Mouse (Mus musculus) spleen, embryonic (tissue): ENCODE data around the gene Plcb1.

Experiments
- CTCF ChIA-PET: fragments of 350-600 bp; sonication (Branson Sonifier 250); formaldehyde crosslinking; loops from one replicate; lab custom pipeline; 2022; lab: Charles Lee

Gene Plcb1

DNA sequence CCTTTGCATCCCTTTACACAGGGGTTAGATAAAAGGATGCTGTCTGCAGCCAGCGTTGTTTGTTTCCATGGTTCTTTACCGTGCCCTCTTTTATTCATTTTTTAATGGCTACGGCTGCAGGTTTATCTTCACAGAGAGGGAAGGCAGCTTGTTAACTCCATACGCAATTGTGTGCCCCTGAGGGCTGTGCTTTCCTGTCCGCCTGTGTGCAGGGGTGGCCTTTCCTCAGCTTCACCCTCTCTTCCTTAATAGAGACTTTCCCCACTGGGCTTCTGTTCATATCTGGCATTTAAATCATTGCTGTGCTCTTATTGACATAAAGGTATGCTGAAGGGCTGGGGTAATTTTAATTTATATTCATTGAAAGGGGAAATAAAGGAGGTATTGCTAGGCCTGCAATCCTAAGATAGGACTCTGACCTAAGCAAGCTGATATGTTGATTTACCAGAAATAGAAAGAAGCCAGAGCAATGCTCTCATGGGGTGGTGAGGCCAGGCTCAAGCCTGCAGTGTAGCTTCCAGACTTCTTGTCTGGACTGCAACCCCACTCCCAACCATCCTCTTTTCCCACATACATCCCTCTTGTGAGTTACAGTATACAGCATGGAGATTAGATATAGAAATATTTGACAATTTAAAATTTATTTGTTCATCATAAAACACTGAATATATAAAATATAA is 623.7 kb downstream of the Plcb1 start:
- CTCF ChIA-PET: no interaction called here

DNA sequence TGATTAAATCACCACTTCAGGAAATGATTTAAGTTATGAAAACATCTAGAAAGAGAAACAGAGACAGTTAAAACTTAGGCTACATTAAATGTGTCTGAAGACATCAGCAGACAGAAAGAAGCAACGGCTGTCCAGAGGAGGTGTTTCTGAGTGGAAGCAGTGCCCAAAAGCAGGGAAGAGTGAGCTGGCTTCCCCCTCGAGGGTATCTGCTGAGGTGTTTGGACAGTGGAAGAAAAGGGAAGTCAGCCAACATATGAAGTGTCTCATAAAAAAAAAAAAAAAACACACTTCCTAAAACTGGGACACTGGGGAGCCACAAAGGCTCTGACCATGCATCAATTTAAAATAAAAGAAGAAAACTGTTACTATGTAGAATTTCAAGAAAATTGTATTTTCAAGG is 625.8 kb downstream of the Plcb1 start:
- CTCF ChIA-PET: no interaction called here

DNA sequence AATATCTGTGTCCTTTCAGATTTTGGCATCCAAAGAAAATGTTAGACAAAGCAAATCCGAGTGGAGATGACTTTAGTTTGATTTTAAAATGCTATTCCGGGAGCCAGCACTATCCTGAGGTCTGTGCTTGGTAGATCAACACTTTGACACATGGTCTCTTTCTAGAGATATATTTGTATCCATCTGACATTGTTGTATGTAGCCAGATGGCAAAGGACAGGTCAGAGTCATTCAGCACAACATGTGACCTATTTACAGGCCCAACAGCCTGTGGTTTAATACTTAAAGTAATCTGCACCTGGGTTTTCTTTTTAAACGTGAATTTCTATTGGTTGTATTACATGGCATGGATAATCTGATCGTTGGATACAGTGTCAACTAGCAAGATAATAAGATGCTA is 629.3 kb downstream of the Plcb1 start:
- CTCF ChIA-PET: no interaction called here

DNA sequence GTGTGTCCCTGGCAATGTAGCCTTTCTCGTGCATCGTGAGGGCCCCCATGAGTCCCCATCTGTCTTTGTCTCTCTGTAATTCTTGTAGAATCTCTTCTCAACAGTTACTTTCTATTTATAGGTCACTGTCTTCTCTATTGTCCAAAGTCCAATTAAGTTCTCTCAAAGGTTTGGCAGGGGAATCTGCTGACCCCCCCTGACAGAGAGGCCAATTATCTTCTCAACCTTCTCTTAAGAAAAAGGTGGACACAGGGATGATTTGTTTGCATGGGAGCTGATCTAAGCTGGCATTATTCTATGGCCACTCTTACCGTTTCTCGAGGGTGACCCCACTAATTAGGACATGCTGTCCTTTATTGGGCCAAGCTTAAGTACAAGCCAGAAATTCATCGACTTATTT is 633.4 kb downstream of the Plcb1 start:
- CTCF ChIA-PET: no interaction called here

DNA sequence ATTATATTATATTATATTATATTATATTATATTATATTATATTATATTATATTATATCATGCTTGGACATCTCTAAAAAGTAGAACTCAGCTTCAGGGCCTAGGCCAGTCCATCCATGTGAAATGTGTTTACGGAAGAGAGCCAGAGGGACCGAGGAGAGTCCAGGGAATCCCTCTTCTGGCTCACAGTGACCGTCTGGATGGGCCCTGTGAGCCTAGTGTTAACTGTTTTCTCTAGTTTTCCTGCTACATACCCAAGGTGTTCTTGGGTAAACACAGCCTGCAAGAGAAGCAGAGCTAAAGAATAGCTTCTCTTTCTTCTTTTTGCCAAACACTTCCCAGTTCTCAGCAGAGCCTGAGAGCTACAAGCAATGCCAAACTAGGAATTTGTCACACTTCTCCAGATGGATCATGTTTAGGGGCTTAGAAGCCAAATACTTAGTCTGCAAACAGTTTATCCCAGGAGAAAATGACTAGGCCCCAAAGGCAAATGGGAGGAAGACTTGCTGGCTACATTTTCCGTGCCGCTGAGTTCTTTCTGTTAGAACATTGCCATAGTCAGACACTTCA is 649.2 kb downstream of the Plcb1 start:
- CTCF ChIA-PET: no interaction called here

DNA sequence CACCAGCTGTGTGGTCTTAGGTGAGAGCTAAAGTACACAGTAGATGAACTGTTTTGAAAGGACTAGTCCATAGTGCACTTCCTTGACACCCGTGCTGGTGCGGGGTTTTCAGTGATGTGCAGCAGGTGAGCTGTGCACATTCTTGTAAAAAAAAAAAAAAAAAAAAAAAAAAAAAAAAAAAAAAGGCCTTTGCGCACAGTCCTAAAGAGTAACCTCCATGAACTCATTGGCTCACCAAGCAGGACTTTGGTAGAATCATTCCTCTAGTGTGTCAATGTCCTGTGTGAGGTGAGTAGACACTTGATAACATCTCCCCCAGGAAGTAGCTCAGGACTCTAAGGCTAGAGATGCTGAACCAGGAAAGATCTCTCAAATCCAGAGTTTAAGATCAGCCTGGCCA is 653.2 kb downstream of the Plcb1 start:
- CTCF ChIA-PET: no interaction called here

DNA sequence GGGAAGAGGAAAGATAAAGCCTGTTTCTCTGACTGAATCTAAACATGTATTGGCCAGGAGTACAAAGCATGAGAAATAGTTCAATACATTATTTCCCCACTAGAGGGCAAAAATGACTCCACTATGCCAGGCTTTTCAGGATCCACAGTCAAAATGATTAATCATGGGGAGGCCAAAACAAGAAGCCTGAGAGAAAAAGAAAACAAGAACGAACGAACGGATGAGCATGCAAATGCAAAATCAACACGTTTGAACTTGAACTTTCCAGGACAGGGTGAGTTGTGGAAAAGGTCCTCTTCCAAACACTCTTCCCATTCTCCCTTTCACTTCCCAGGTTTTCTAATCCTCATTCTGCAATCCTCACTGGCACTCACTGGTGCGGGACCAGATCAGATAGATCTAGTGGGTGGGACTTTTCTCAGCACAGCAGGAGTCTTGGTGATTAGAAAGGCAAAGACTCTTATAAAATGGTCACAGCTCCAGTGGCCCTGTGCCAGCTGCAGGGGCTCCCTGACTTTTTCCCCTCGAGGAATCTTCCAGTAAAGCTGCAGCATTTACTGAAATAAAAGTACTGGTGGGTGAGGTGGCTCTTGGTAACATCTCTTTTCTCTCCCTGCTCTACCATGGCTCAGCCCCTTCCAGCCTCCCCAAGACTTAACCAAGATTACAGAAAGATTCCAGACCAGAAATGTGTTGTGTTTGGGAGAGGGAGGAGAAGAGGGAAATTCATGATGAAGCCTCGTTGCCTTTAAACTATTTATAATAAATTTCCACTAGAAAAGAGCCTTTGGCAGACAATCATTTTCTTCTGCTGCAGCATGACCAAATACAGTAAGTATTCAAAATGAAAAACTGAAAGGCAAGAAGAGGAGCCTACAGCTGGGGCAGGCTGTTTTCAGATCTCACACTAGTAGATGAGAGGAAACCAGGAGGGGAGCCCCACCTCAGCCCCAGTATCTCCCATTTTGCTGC is 654.0 kb downstream of the Plcb1 start:
- CTCF ChIA-PET: no interaction called here

DNA sequence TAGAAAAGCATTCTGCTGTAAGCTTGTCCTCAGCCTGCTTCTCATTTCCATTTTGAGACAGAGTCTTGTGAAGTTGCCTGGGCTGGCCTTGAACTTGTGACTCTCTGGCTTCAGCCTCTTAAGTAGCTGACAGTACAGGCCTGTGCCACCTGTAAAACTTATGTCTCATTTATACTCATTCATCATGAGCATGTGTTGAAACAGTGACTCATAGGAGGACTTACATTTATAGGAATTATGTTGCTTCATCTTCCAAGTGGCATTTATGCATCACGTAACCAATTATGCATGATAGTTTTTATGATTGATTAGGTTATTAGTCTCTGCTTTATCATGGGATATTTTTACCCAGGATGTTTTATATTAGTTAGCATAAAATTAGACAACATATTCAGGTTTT is 667.7 kb downstream of the Plcb1 start:
- CTCF ChIA-PET: no interaction called here

DNA sequence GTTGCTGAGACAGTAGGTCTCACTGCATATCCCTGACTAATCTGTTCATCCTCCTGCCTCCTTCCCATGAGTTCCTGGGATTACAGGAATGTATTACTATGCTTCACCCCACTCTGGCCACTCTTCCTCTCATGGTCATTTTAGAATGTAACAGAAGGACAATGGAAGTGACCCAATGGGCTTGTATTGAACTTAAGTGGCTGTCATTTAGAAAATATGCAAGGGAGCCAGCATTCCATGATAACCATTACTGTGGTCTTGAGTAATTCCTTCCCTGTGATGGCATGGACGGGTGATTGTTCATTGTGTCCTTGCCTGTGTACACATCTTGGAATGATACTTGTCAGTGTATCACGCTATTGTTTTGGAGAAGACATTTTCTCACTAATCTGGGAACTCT is 668.1 kb downstream of the Plcb1 start:
- CTCF ChIA-PET: no interaction called here

DNA sequence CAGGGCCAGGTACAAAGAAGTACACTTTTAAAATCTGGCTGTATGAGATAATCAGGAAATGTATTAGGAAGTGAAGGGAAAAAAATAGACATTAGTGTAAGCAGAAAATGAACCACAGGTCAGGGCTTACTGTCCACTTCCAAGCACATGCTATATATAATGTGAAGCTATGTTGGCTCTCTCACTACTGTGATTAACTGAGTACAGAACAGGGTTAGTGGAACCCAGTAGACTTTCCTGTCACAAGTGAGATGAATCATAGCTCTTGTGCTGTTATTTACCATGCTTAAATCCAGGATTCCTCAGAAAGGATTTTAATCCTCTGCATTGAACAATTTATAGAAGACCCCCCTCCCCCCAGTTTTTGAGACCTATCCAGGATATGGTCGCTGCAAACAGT is 668.6 kb downstream of the Plcb1 start:
- CTCF ChIA-PET: no interaction called here

DNA sequence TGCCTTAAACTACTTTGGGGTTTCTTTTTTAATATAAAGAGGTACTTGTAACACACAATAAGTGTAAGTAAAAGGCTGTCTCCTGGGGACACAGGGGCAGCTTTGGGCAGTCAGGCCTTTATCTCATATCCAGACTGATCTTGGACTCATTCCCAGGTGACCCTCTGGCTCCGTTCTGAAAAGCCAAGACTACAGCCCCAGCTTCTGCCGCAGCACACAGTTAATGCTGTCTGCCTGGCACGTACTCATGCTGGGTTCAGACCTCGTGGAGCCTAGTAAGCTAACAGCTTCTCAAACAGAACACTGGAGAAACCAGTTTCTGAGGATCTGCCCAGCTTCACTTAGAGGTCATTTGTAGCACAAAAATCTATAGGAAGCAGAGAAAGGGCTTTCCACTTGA is 682.0 kb downstream of the Plcb1 start:
- CTCF ChIA-PET: no interaction called here

DNA sequence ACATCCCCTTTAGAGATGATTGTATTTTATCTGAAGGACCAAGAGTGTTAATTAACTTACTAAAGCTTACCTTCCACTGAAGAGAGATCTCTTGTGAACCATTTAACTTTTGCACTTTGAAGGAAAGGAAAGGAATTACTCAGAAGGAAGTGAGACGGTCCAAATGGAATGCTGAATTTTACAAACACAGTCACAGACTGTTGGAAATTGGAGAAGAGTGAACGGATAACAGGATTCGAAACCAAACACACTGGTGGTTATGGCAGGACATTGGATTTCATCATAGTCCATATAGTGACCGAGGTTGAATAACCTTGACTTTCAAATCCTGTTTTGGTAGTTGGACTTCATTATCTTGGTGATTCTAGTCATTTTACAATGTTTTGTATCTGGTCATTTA is 688.2 kb downstream of the Plcb1 start:
- CTCF ChIA-PET: no interaction called here

DNA sequence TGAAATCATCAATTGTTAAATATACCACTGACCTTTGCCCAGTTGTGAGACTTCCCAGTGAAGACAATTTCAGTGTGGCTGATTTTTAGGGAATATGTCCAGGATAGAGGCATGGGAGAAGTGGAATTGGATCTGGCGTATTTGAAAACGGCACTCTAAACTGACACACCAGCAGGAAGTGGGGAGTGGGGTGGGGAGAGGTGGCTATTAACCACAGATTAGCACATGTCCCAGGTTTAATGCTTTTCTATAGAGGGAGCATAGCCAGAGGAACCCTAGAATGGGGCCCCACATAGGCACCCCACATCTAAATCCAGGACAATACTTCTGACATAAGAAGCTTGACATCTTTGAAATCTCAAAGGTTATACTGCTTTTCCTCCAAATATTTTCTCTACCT is 699.4 kb downstream of the Plcb1 start:
- CTCF ChIA-PET: no interaction called here

DNA sequence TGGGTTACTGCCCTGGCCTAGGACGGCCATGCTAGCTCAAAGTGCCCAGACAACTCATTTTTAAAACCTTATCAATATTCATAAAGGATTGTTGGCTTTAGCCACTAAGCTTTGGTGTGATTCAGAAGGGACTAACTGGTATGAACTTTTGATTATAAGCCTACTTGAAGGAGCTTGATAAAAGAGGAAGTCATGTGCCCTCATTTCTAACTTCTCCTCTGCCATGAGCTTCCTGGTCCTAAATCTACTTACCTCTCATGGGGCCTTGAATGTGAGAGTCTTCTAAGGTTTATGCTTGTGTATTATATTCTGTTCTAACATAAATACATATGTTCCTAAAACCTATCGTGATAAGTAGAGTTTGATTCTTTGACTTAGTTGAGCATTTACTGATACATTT is 702.4 kb downstream of the Plcb1 start:
- CTCF ChIA-PET: no interaction called here

DNA sequence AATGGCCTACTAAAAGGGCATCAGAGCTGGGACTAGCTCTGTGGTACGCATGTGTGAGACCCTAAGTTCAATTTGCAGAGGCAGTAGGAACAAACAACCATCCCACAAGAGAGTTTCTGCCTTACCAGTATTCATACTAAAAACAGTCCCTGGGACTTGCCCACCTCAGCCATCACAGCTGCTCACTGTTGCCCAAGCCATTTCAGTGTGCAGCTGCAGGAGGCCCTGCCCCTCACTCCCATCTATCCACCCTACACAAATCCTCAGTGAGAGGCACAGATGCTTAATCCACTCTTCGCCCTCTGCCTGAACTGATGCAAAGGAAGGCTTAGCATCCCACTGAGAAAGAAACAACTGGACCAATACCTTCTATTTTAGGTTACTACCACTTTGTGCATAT is 703.3 kb downstream of the Plcb1 start:
- CTCF ChIA-PET: no interaction called here

DNA sequence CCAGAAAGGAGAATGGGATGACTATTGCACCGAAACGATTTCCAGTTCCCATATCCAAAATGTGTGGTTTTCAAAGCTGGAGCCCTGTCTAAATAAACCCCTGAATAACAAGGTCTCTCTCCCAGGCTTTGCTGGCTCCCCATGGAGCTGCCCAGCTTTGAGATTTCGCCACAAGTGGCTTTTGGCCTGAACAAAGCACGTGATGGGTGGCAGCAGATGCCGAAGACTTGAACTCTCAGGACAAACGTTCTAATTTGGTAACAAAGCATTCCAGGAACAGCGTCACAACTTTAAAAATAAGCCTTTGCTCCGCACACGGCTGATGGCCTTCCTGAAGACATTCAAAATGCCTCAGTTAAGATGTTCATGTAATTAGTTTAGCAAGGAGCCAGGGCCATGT is 706.9 kb downstream of the Plcb1 start:
- CTCF ChIA-PET: no interaction called here

DNA sequence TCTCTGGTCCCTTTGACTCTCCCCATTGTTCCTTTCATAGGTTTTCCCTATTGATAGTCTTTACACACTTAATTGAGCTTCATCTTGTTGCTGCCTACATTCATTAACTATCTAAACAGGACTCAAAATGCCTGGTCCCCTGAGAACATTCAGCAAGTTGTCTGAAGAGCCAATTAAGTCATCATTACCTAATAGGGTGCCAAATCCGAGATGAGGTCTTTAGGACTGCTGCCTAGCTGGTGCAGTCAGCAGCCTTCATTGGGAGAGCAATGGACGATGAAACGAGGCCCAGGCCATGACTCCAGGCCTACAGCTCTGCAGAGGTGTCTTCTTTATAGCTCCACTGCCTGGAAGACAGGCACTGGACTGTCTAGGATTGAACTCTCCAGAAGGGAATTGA is 710.7 kb downstream of the Plcb1 start:
- CTCF ChIA-PET: no interaction called here

DNA sequence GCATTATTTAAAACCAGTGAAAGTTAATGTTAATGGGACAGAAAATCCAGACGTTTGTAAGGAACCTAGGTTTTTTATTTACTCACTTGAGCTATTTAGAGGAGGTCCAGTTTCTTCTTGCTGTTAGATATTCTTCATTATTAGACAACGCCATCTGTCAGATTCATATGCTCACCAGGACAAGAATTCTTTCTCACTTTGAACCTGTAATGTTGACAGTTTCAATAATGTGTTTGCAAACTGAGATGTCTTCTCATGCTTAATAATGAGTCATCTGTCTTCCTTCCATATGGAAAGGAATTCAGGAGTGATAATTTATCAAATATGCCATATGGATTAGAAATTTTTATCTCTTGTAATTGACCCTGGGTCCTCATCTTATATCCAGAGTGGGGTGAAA is 711.4 kb downstream of the Plcb1 start:
- CTCF ChIA-PET: no interaction called here

DNA sequence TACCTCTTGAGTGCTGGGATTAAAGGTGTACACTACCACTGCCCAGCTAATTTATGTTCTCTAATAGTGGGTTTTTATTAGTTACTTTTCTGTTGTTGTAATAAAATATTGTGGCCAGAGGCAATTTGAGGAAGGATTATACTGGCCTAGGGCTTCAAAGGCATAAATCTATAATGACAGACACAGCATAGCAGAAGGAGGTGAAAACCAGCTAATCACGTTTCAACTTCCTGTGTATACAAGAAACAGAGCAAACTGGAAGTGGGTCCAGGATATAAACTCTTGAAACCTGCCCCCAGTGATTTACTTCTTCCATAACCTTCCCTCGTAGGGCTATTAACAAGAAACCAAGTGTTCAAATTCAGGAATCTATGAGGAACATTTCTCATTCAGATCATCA is 715.0 kb downstream of the Plcb1 start:
- CTCF ChIA-PET: interaction anchor here (0.6 kb wide), 1 partner anchor 1189 kb away, joined by 3 read pairs; no protein-coding TSS in a partner anchor

DNA sequence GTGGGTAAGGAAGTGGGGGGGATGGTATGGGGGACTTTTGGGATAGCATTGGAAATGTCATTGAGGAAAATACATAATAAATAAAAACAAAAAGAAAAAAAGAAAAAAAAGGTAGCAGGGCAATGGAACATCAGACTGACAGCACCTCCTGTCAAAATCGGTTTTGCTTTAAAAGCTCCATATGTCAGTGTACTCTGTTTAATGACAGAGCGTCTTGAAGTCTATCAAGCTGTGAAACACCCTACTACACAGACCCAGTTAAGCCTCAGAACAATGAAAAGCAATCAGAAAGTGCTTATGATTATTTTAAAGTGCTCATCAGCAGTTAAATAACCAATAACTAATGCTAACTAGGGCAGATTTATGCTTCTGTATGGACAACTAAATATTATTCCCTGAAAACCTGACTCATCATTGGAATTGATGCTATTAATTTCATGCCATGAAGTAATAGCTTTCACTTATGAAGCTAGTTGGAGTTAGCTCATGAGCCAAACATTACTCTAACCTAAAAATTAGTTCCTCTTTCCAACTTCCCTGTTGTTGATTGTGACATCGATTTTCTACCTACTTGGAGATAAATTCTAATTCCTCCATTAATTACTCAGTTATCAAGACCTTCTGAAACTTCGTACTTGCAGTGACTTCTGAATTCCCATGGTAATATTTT is 717.6 kb downstream of the Plcb1 start:
- CTCF ChIA-PET: no interaction called here

DNA sequence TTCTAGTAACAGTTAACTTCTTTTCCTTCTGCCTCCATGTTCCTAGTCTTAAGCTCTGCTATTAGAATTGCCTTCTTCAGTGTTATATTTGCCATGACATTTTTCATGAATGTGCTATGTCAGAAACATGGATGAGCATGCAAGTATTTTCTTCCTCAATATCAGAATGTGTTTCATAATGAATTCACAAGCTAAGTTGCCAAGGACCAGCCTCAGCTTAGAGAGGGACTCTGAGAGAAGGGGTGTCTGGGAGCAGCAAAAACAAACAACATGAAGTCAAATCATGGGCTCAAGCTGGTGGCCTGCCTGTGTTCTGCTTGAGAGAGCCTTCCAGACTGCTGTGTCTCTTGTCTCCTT is 718.1 kb downstream of the Plcb1 start:
- CTCF ChIA-PET: no interaction called here

DNA sequence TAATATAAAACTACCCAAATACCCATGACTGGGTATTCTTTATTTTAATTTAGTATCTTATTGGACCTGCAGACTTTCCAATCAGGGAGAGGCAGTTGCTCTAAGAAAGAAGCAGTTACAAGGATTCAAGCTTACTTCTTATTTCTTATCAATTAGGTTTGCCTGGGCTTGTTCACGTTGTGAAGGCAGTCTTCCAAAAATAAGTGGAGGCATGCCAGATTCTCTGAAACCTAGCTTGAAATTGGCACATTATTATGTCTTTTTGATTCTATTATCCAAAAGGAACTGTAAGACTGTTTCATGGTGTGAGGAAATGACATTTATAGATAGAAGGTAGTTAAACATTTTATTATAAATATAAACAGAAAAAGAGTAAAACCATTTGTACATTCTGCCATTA is 721.2 kb downstream of the Plcb1 start:
- CTCF ChIA-PET: no interaction called here
